Mouse (Mus musculus): ENCODE results near the gene Ssb. TPM values are rescaled to one million over a fixed set of nuclear protein-coding genes. Genes with fewer than 3 reads are reported as not detected.

The Ssb gene
- polyA plus RNA-seq (2012; ENCODE audit: low replicate concordance), result 2.3 and 21.1 TPM in 2 replicates

GRCm38 (mm10) chr2:69861485-69862091, at the start of gene Ssb:
Gene Ssb, plus strand, starts transcription at chr2:69861562.

GRCm38 (mm10) chr2:69821711-69822110, 39.7 kb upstream of the Ssb start, which contains the start of gene Klhl23:
Gene Klhl23, plus strand, starts transcription at chr2:69821944.

GRCm38 (mm10) chr2:69885451-69886305, 24.3 kb downstream of the Ssb start, which contains the start of gene Mettl5:
Gene Mettl5, minus strand, starts transcription at chr2:69885615.

GRCm38 (mm10) chr2:69897039-69897617, 35.8 kb downstream of the Ssb start, which contains the start of gene Ubr3:
Gene Ubr3, plus strand, starts transcription at chr2:69897246.

Other genes starting within 250 kb of the Ssb start
- not detected in 2 replicates for gene Bbs5, start 214.4 kb upstream of the Ssb start, polyA plus RNA-seq (2012; ENCODE audit: low replicate concordance)
- not detected in 2 replicates for gene Klhl41, start 191.4 kb upstream of the Ssb start, polyA plus RNA-seq (2012; ENCODE audit: low replicate concordance)
- 0.49 and 1.0 TPM in 2 replicates for gene Fastkd1, start 148.0 kb upstream of the Ssb start, polyA plus RNA-seq (2012; ENCODE audit: low replicate concordance)
- gene Ppig, start 139.0 kb upstream of the Ssb start, polyA plus RNA-seq (2012; ENCODE audit: low replicate concordance), result 6.4 and 13.2 TPM in 2 replicates
- 0.10 and 0.84 TPM in 2 replicates for gene Ccdc173, start 72.0 kb upstream of the Ssb start, polyA plus RNA-seq (2012; ENCODE audit: low replicate concordance)
- gene Phospho2, start 71.9 kb upstream of the Ssb start, polyA plus RNA-seq (2012; ENCODE audit: low replicate concordance), result 8.2 and 8.3 TPM in 2 replicates
- gene Klhl23, start 39.6 kb upstream of the Ssb start, polyA plus RNA-seq (2012; ENCODE audit: low replicate concordance), result 0.19 TPM in 1 of 2 replicates, not detected in the other
- 46.7 and 69.8 TPM in 2 replicates for gene Mettl5, start 24.1 kb downstream of the Ssb start, polyA plus RNA-seq (2012; ENCODE audit: low replicate concordance)
- gene Ubr3, start 35.7 kb downstream of the Ssb start, polyA plus RNA-seq (2012; ENCODE audit: low replicate concordance), result 10.5 and 27.5 TPM in 2 replicates
- gene Myo3b, start 177.6 kb downstream of the Ssb start, polyA plus RNA-seq (2012; ENCODE audit: low replicate concordance), result 0.06 and 0.22 TPM in 2 replicates

Measured in hematopoietic multipotent progenitor cell, adult 10-12 weeks (in vitro differentiated cells).